Mouse (Mus musculus) liver, postnatal 0 days (tissue): ENCODE measurements around the gene Gm28042.

Experiments
- CTCF ChIP-seq: sonication (generic); IDR thresholded peaks from 2 replicates; pipeline ENCODE4 v1.5.1; 2016; ENCODE audit warnings: antibody characterized with exemption, low read depth
- EP300 ChIP-seq: IDR thresholded peaks from 2 replicates; pipeline ENCODE4 v1.6.1; 2016; ENCODE audit warnings: antibody characterized with exemption, low read depth, mild to moderate bottlenecking

- no peak for TF ChIP-seq CTCF
- no peak for TF ChIP-seq EP300
Observed at GRCm38 (mm10) chr2:120044676-120045075, 17.4 kb downstream of the Gm28042 start.
